Mouse (Mus musculus): ENCODE data around the gene Pmm1. TPM values are rescaled to one million over a fixed set of nuclear protein-coding genes. Genes with fewer than 3 reads are reported as not detected.

Gene Pmm1
- polyA plus RNA-seq, 1 experiment from 2014 or later = 35.3 TPM

- no peak for ATAC-seq (replicated peaks; ENCODE audit: low FRiP score)
- H3K4me3 ChIP-seq (replicated peaks) = no peak overlapping the region
- no peak overlapping the region for H3K27ac ChIP-seq
- no peak overlapping the region for H3K4me2 ChIP-seq
- H3K9ac ChIP-seq = no peak overlapping the region
- no peaks in the 10 kb centered on the region for H3K9me3 ChIP-seq (replicated peaks)
- H3K36me3 ChIP-seq = peaks cover 45% of the 10 kb centered on the region
- 93% methylated on average over 6 of the region's 6 CpGs for WGBS
- 0 out of 2 replicates have a peak, but pooled peaks cover 5% of the 10 kb centered on the region for H3K4me1 ChIP-seq
- no peaks in the 10 kb centered on the region for H3K27me3 ChIP-seq
Observed at GRCm38 (mm10) chr15:81954716-81955115, 6.0 kb downstream of the Pmm1 start.

GRCm38 (mm10) chr15:81954151-81954583, 6.6 kb downstream of the Pmm1 start:
- ATAC-seq (replicated peaks; ENCODE audit: low FRiP score) = no peak
- H3K4me3 ChIP-seq (replicated peaks) = no peak overlapping the region
- H3K27ac ChIP-seq = no peak overlapping the region
- 0 out of 2 replicates have a peak, but pooled peaks cover 4% of the 10 kb centered on the region for H3K4me1 ChIP-seq
- WGBS = 89% methylated on average over 9 of the region's 9 CpGs
- peaks cover 48% of the 10 kb centered on the region for H3K36me3 ChIP-seq
- no peaks in the 10 kb centered on the region for H3K9me3 ChIP-seq (replicated peaks)
- H3K4me2 ChIP-seq = no peak overlapping the region
- no peak overlapping the region for H3K9ac ChIP-seq
- no peaks in the 10 kb centered on the region for H3K27me3 ChIP-seq

GRCm38 (mm10) chr15:81952310-81952709, 8.4 kb downstream of the Pmm1 start:
- H3K4me2 ChIP-seq = no peak overlapping the region
- H3K4me1 ChIP-seq = 0 out of 2 replicates have a peak, but pooled peaks cover 4% of the 10 kb centered on the region
- H3K36me3 ChIP-seq = peaks cover 49% of the 10 kb centered on the region
- H3K27ac ChIP-seq = no peak overlapping the region
- 85% methylated on average over 4 of the region's 4 CpGs for WGBS
- H3K9me3 ChIP-seq (replicated peaks) = no peaks in the 10 kb centered on the region
- ATAC-seq (replicated peaks; ENCODE audit: low FRiP score) = no peak
- H3K27me3 ChIP-seq = no peaks in the 10 kb centered on the region
- H3K4me3 ChIP-seq (replicated peaks) = no peak overlapping the region
- no peak overlapping the region for H3K9ac ChIP-seq

- WGBS = 89% methylated on average over 9 of the region's 9 CpGs
Observed at GRCm38 (mm10) chr15:81951159-81951558, 9.6 kb downstream of the Pmm1 start.

GRCm38 (mm10) chr15:81950716-81951115, 10.0 kb downstream of the Pmm1 start:
- H3K27ac ChIP-seq = no peak overlapping the region
- H3K36me3 ChIP-seq = peaks cover 58% of the 10 kb centered on the region
- ATAC-seq (replicated peaks; ENCODE audit: low FRiP score) = no peak
- no peak overlapping the region for H3K4me3 ChIP-seq (replicated peaks)
- H3K27me3 ChIP-seq = no peaks in the 10 kb centered on the region
- no peak overlapping the region for H3K4me2 ChIP-seq
- 66% methylated on average over 5 of the region's 5 CpGs for WGBS
- H3K4me1 ChIP-seq = 0 out of 2 replicates have a peak, but pooled peaks cover 4% of the 10 kb centered on the region
- no peaks in the 10 kb centered on the region for H3K9me3 ChIP-seq (replicated peaks)
- no peak overlapping the region for H3K9ac ChIP-seq

More at GRCm38 (mm10) chr15:81951159-81951558, 9.6 kb downstream of the Pmm1 start:
- H3K4me3 ChIP-seq (replicated peaks) = no peak overlapping the region
- H3K9ac ChIP-seq = no peak overlapping the region
- ATAC-seq (replicated peaks; ENCODE audit: low FRiP score) = no peak
- no peak overlapping the region for H3K4me2 ChIP-seq
- H3K27ac ChIP-seq = no peak overlapping the region
- 0 out of 2 replicates have a peak, but pooled peaks cover 4% of the 10 kb centered on the region for H3K4me1 ChIP-seq
- H3K9me3 ChIP-seq (replicated peaks) = no peaks in the 10 kb centered on the region
- peaks cover 58% of the 10 kb centered on the region for H3K36me3 ChIP-seq
- H3K27me3 ChIP-seq = no peaks in the 10 kb centered on the region

- Histone ChIP-seq H3K9me3 (replicated peaks) (no peaks in the 10 kb centered on the region), H3K27ac (no peak overlapping the region), H3K4me1 (0 out of 2 replicates have a peak, but pooled peaks cover 4% of the 10 kb centered on the region), H3K4me3 (replicated peaks) (no peak overlapping the region), H3K9ac (no peak overlapping the region), H3K36me3 (peaks cover 50% of the 10 kb centered on the region), H3K4me2 (no peak overlapping the region), H3K27me3 (no peaks in the 10 kb centered on the region)
- no peak; the same call in none of the 2 replicates for ATAC-seq (replicated peaks; ENCODE audit: low FRiP score)
- 58% methylated on average over 11 of the region's 11 CpGs for WGBS
Observed at GRCm38 (mm10) chr15:81949476-81950131, 11.1 kb downstream of the Pmm1 start.

- no peaks in the 10 kb centered on the region for H3K9me3 ChIP-seq (replicated peaks)
- no peak overlapping the region for H3K27ac ChIP-seq
- H3K9ac ChIP-seq = no peak overlapping the region
- H3K4me3 ChIP-seq (replicated peaks) = no peak overlapping the region
- H3K4me2 ChIP-seq = no peak overlapping the region
- peaks cover 45% of the 10 kb centered on the region for H3K36me3 ChIP-seq
- 0 out of 2 replicates have a peak, but pooled peaks cover 4% of the 10 kb centered on the region for H3K4me1 ChIP-seq
- no peaks in the 10 kb centered on the region for H3K27me3 ChIP-seq
- ATAC-seq (replicated peaks; ENCODE audit: low FRiP score) = no peak
- 75% methylated on average over 10 of the region's 10 CpGs for WGBS
Observed at GRCm38 (mm10) chr15:81949076-81949475, 11.7 kb downstream of the Pmm1 start.

GRCm38 (mm10) chr15:81943176-81943749, 17.5 kb downstream of the Pmm1 start:
- Histone ChIP-seq H3K4me1 (peaks cover 19% of the 10 kb centered on the region), H3K4me3 (replicated peaks) (no peak overlapping the region), H3K36me3 (0 out of 2 replicates have a peak, but pooled peaks cover 10% of the 10 kb centered on the region), H3K27ac (peak overlapping the region; percentile 52), H3K27me3 (no peaks in the 10 kb centered on the region), H3K9ac (no peak overlapping the region), H3K9me3 (replicated peaks) (no peaks in the 10 kb centered on the region), H3K4me2 (peak overlapping the region; percentile 27; the same call in 1 of the 2 replicates)
- WGBS = 12% methylated on average over 9 of the region's 9 CpGs
- ATAC-seq (replicated peaks; ENCODE audit: low FRiP score) = peak; percentile 80

GRCm38 (mm10) chr15:81941010-81941409, 19.7 kb downstream of the Pmm1 start:
- Histone ChIP-seq H3K4me2 (no peak overlapping the region), H3K27me3 (no peaks in the 10 kb centered on the region), H3K36me3 (no peaks in the 10 kb centered on the region), H3K4me3 (replicated peaks) (no peak overlapping the region), H3K4me1 (peaks cover 41% of the 10 kb centered on the region), H3K9me3 (replicated peaks) (no peaks in the 10 kb centered on the region), H3K9ac (no peak overlapping the region), H3K27ac (no peak overlapping the region)
- WGBS = 94% methylated on average over 2 of the region's 2 CpGs
- no peak for ATAC-seq (replicated peaks; ENCODE audit: low FRiP score)

- ATAC-seq (replicated peaks; ENCODE audit: low FRiP score) = no peak
- no peaks in the 10 kb centered on the region for H3K36me3 ChIP-seq
- H3K27me3 ChIP-seq = no peaks in the 10 kb centered on the region
- peaks cover 43% of the 10 kb centered on the region for H3K4me1 ChIP-seq
- H3K4me3 ChIP-seq (replicated peaks) = no peak overlapping the region
- WGBS = 87% methylated on average over 5 of the region's 5 CpGs
- H3K4me2 ChIP-seq = no peak overlapping the region
- H3K27ac ChIP-seq = no peak overlapping the region
- no peaks in the 10 kb centered on the region for H3K9me3 ChIP-seq (replicated peaks)
- no peak overlapping the region for H3K9ac ChIP-seq
Observed at GRCm38 (mm10) chr15:81940219-81940618, 20.5 kb downstream of the Pmm1 start.

GRCm38 (mm10) chr15:81939774-81940173, 21.0 kb downstream of the Pmm1 start:
- Histone ChIP-seq H3K4me1 (peaks cover 43% of the 10 kb centered on the region), H3K4me3 (replicated peaks) (no peak overlapping the region), H3K9me3 (replicated peaks) (no peaks in the 10 kb centered on the region), H3K36me3 (no peaks in the 10 kb centered on the region), H3K9ac (no peak overlapping the region), H3K27me3 (no peaks in the 10 kb centered on the region), H3K4me2 (no peak overlapping the region), H3K27ac (no peak overlapping the region)
- no peak for ATAC-seq (replicated peaks; ENCODE audit: low FRiP score)
- 82% methylated on average over 4 of the region's 4 CpGs for WGBS

- Histone ChIP-seq H3K27me3 (no peaks in the 10 kb centered on the region), H3K9me3 (replicated peaks) (no peaks in the 10 kb centered on the region), H3K4me3 (replicated peaks) (no peak overlapping the region), H3K27ac (no peak overlapping the region), H3K9ac (no peak overlapping the region), H3K36me3 (no peaks in the 10 kb centered on the region), H3K4me1 (peaks cover 43% of the 10 kb centered on the region), H3K4me2 (no peak overlapping the region)
- WGBS = 85% methylated on average over 10 of the region's 10 CpGs
- ATAC-seq (replicated peaks; ENCODE audit: low FRiP score) = no peak
Observed at GRCm38 (mm10) chr15:81939157-81939715, 21.5 kb downstream of the Pmm1 start.

Measured in kidney, embryonic 15.5 days (tissue).